Mouse (Mus musculus) cerebellum, postnatal 36 days (tissue): ENCODE measurements at regions not wholly inside any gene's neighbourhood (a gene's known extent, or its start where the extent isn't known, plus 50 kb on each side); places are given as distances from the start of the nearest gene placed in this dataset.
A peak's percentile ranks its signal among the peaks of the same experiment; 100 is the strongest.

Experiments
- DNase-seq, 2 experiments: peaks; one replicate each; pipeline ENCODE4 v3.0.0; 2021 to 2022; ENCODE audit warnings: mixed read lengths in 2 of 2

DNA sequence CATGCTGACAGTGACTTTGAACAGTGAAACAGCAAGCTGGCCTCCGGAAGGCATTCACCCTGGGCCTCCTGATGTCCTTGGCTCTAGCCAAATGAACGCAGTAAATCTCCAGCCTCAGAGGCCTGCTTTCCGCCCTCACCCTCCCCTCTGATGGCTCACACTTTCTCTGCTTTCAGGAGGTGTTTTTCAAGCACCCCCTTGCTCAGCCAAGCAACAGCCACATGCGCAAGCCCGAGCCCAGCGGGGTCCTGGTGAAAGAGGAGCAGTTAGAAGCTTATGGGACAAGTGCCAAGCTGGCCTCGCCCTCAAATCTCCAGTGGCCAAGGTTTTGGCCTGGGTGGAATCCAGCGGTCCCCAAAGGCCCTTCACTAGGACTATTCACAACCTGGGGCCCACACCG, 109.6 kb upstream of the Zbtb40 start:
- no peak for DNase-seq

GRCm38 (mm10) chr4:137156441-137157105, 108.0 kb upstream of the Zbtb40 start:
- no peak for DNase-seq

GRCm38 (mm10) chr4:137148756-137149155, 100.2 kb upstream of the Zbtb40 start:
- DNase-seq = peak; percentile 37 to 45

- no peak for DNase-seq
These were observed 99.2 kb upstream of the Zbtb40 start for GRCm38 (mm10) chr4:137147795-137148194.

- no peak for DNase-seq
These were observed 97.7 kb upstream of the Zbtb40 start for GRCm38 (mm10) chr4:137146326-137146725.

GRCm38 (mm10) chr4:137142316-137142715, 93.7 kb upstream of the Zbtb40 start:
- DNase-seq = no peak

DNA sequence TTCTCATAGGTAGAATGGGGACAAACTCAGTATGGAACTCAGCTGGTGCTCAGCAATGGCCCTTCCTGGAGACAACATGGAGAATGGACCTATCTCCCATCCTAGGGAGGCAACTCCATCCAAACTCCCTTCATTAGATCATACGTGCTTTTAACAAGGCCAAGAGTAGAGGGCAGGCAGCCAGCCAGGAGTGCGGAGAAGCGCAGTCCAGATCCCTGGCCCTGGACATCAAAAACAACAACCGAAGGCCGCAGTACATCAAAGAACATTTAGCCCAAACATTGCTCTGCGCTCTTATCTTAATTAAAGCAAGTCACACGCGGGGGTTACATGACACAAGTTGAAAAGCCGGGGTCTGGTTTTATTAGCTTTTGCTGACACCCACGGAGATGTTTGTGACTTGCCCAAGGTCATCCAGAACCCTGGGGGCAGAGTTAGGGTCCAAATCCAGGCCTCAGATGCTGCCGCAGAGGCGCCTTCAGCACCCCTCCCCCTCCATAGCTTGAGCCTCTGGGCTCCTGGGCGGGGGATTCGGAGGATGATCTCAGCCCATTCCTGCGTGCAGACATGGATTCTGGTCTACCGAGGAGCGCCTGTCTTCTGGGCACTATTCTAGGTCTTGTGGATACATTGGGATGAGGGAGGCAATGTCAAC, 90.6 kb upstream of the Zbtb40 start:
- DNase-seq = no peak

DNA sequence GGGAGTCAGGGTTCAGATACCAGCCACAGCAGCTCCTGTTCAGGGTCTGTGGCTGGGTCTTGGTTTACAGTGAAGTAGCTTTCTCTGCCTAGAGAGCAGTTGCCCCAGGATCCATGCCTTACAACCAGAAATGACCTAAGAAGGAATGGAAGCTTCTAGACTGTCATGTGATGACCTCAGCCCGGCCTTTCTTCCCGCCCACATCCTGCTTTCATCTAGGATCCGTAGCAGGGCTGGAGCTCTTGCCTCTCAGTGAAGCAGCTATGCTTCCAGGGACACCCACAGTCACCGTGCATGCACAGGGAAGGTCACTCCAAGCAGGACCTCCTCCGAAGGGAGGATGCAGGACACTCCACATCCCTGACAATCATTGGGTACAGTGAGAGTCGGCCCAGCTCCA, 89.5 kb upstream of the Zbtb40 start:
- DNase-seq = no peak

- DNase-seq = no peak
These were observed 87.7 kb upstream of the Zbtb40 start for GRCm38 (mm10) chr4:137136313-137136712.

- DNase-seq = peak; percentile 41 to 59
These were observed 87.2 kb upstream of the Zbtb40 start for GRCm38 (mm10) chr4:137135792-137136191.

DNA sequence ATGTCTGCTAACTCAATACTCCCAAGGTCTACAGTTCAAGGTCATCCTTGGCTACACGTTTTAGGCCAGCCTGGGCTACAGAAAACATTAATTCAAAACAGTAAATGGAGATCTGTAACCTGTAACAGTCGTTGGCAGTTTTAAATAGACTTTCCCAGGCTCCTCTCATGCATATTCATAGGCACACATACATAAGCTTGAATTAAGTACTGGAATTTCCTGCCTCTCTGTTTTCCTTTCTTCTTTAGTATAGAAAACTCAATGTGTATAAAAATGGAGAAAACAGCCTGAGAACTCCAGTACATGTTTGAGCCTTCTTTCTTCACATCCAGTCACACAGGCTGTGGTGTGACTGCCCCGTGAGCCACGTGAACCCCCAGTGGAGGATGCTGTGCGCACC, 86.0 kb upstream of the Zbtb40 start:
- no peak for DNase-seq

GRCm38 (mm10) chr4:137133789-137134188, 85.2 kb upstream of the Zbtb40 start:
- no peak for DNase-seq

DNA sequence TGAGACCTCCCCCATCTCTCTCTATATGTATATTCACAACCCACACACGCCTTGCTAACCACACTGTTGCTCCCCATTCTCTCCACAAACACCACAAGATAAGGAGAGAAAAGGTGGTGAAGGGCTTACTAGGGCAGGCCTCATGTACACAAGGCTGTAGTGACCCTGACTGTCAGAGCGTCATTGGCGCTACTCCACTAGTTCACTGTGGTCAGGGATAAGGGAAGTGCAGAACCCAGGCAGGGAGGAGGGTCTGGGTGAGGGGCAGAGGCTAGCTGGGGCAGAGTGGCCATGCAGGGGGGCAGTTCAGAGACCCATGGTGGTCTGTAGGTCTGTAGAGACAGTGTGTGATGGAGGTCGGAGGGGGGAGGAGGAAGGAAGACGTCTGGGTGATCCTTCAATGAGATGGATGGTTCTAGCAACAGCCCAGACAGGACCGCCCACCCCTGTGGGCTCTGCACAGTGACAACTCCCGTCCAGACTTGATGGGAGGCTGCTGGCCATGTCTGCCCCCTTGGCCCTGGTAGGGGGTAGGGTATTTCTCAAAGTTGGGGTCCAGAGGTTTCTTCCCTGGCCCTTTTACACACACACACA, 82.1 kb upstream of the Zbtb40 start:
- DNase-seq = no peak

- no peak for DNase-seq
These were observed 79.6 kb upstream of the Zbtb40 start for GRCm38 (mm10) chr4:137128152-137128551.

GRCm38 (mm10) chr4:137121684-137122083, 73.1 kb upstream of the Zbtb40 start:
- no peak for DNase-seq

GRCm38 (mm10) chr4:137120597-137120996, 72.0 kb upstream of the Zbtb40 start:
- DNase-seq = no peak

DNA sequence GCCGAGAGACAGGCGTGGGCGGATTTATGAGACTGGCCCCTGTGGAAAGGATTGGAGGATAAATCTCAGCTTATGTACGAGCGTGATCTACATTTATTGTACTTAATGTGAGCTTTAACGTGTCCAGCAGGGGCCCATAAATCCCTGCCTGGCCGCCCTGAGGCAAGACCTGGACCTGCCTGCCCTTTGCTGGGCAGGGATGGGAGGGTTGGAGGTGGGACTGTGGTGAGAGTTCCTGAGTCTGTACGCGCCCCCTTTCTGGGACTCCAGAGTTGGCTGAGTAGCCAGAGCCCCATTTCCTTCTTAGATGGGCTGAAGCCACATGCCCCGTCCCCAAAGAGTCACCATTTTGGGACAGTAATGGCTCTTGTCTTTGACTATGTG, 69.7 kb upstream of the Zbtb40 start:
- DNase-seq = no peak

- DNase-seq = peak; percentile 13 to 20
These were observed 69.1 kb upstream of the Zbtb40 start for GRCm38 (mm10) chr4:137117471-137118331.

GRCm38 (mm10) chr4:137115062-137115461, 66.5 kb upstream of the Zbtb40 start:
- DNase-seq = no peak

DNA sequence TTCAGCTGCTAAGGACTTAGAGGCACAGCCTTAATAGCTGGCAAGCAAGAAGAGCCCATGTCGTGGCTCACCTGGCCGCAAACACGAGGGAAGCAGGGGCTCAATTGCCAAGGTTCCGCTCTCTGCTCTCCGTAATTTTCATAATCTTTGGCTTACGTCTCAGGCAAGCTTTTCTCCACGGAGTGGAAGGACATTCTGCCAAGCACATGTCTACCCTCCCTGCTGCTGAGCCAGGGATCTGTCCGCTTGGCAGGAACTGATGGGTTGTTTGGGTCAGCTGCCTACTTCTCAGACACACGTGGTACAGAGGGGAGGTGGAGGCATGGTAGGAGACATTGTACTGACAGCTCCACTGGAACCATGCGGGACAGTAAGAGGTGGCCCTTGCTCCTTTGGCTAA, 61.7 kb upstream of the Zbtb40 start:
- peak; percentile 32 for DNase-seq

- no peak for DNase-seq
These were observed 55.9 kb upstream of the Zbtb40 start for GRCm38 (mm10) chr4:137104447-137105044.

DNA sequence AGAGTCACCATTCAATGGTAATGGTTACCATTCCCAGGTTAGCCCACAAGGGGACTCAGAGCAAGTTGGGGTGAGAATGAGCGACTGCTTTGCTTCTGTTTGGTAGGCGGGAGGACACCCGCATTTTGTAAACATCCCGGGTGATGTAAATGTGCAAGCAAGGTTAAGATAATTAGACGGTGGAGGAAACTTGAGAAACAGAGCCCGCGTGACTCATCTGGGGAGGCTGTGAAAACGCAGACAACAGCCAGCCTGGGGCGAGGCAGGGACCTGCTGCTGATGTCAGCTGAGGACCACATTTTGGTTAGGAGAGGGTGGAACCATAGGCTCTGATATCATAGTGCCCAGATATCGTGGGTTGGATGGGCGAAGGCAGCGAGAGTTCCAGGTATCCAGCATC, 52.6 kb upstream of the Zbtb40 start:
- DNase-seq = no peak

DNA sequence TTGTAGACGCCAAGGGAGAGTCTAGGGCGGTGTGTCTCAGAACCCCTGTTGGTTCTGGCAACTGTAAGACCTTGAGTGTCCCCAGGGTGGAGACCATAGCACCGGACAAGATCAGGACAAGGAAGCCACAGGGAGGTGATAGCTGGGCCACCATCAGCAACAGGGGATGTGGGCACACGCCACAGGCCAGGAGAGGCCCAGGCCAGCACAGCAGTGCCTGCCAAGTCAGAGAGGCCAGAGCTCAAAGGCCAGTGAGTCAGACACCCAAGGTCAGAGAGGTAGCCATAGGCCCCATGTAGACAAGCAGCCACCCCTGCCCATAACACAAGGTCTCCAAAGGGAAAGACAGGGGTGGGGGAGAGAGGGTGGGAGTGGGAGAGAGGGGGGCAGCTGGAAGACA, 52.2 kb upstream of the Zbtb40 start:
- DNase-seq = no peak
